Mouse (Mus musculus): Measurements from ENCODE around the gene Wdr27.

Gene Wdr27

GRCm38 (mm10) chr17:14824938-14825337, 118.0 kb downstream of the Wdr27 start:
- no peak for DNase-seq (ENCODE audit: low read depth, low spot score)

- no peak for DNase-seq (ENCODE audit: low read depth, low spot score)
Measured at GRCm38 (mm10) chr17:14817975-14818374, 125.0 kb downstream of the Wdr27 start.

GRCm38 (mm10) chr17:14816107-14816506, 126.9 kb downstream of the Wdr27 start:
- DNase-seq (ENCODE audit: low read depth, low spot score), result no peak

GRCm38 (mm10) chr17:14815304-14815703, 127.7 kb downstream of the Wdr27 start:
- no peak for DNase-seq (ENCODE audit: low read depth, low spot score)

GRCm38 (mm10) chr17:14812631-14813030, 130.3 kb downstream of the Wdr27 start:
- DNase-seq (ENCODE audit: low read depth, low spot score), result no peak

GRCm38 (mm10) chr17:14812033-14812432, 130.9 kb downstream of the Wdr27 start:
- no peak for DNase-seq (ENCODE audit: low read depth, low spot score)

- no peak for DNase-seq (ENCODE audit: low read depth, low spot score)
Measured at GRCm38 (mm10) chr17:14806808-14807207, 136.2 kb downstream of the Wdr27 start.

GRCm38 (mm10) chr17:14799243-14799642, 143.7 kb downstream of the Wdr27 start:
- no peak for DNase-seq (ENCODE audit: low read depth, low spot score)

- DNase-seq (ENCODE audit: low read depth, low spot score), result no peak
Measured at GRCm38 (mm10) chr17:14795074-14795473, 147.9 kb downstream of the Wdr27 start.

- no peak for DNase-seq (ENCODE audit: low read depth, low spot score)
Measured at GRCm38 (mm10) chr17:14779356-14779755, 163.6 kb downstream of the Wdr27 start.

GRCm38 (mm10) chr17:14771339-14771738, 171.6 kb downstream of the Wdr27 start:
- DNase-seq (ENCODE audit: low read depth, low spot score), result no peak

GRCm38 (mm10) chr17:14770377-14770776, 172.6 kb downstream of the Wdr27 start:
- DNase-seq (ENCODE audit: low read depth, low spot score), result no peak
